Mouse (Mus musculus): ENCODE results near the gene Obscn. TPM values are rescaled to one million over a fixed set of nuclear protein-coding genes. Genes with fewer than 3 reads are reported as not detected.

The Obscn gene
- total and polyA plus RNA-seq, 2 experiments from 2014 or later: 107 to 245 TPM

- Histone ChIP-seq H3K9ac (replicated peaks; ENCODE audit: low read depth, low read length) (peak overlapping the region; percentile 63), H3K9me3 (replicated peaks; ENCODE audit: control insufficient read depth, low read length) (no peaks in the 10 kb centered on the region), H3K27me3 (ENCODE audit: control insufficient read depth, insufficient read depth, low read length) (no peaks in the 10 kb centered on the region), H3K36me3 (replicated peaks; ENCODE audit: control insufficient read depth, insufficient read depth, low read length) (no peaks in the 10 kb centered on the region), H3K4me1 (ENCODE audit: control insufficient read depth, insufficient read depth) (peaks cover 36% of the 10 kb centered on the region), H3K4me3 (ENCODE audit: low read depth, low read length) (peak overlapping the region; percentile 39), H3K4me2 (ENCODE audit: low read depth, low read length) (peak overlapping the region; percentile 64), H3K27ac (ENCODE audit: low read depth) (peak overlapping the region; percentile 94)
- TF ChIP-seq EP300 (IDR thresholded peaks at IDR 0.05; ENCODE audit: low read depth) (peak; percentile 46), CTCF (IDR thresholded peaks at IDR 0.05; ENCODE audit: low read depth) (no peak)
- 30% methylated on average over 7 of the region's 7 CpGs for WGBS
- ATAC-seq (ENCODE audit: insufficient read depth, low read depth) (peak; percentile 86), DNase-seq (ENCODE audit: low spot score) (peak; percentile 80)
These were observed 133.7 kb downstream of the Obscn start for GRCm38 (mm10) chr11:59002327-59003079.

- TF ChIP-seq EP300 (IDR thresholded peaks at IDR 0.05; ENCODE audit: low read depth) (no peak), CTCF (IDR thresholded peaks at IDR 0.05; ENCODE audit: low read depth) (no peak)
- WGBS: 86% methylated on average over 21 of the region's 21 CpGs
- DNase-seq (ENCODE audit: low spot score) (no peak), ATAC-seq (ENCODE audit: insufficient read depth, low read depth) (no peak)
- no peaks in the 10 kb centered on the region for H3K27me3 ChIP-seq (ENCODE audit: control insufficient read depth, insufficient read depth, low read length)
- peaks cover 55% of the 10 kb centered on the region for H3K4me1 ChIP-seq (ENCODE audit: control insufficient read depth, insufficient read depth)
- peak overlapping the region; percentile 64 for H3K4me2 ChIP-seq (ENCODE audit: low read depth, low read length)
- no peak overlapping the region for H3K9ac ChIP-seq (replicated peaks; ENCODE audit: low read depth, low read length)
- peak overlapping the region; percentile 40; the same call in 1 of the 2 replicates for H3K4me3 ChIP-seq (ENCODE audit: low read depth, low read length)
- peaks cover 14% of the 10 kb centered on the region; the same call in 1 of the 2 replicates for H3K36me3 ChIP-seq (replicated peaks; ENCODE audit: control insufficient read depth, insufficient read depth, low read length)
- H3K9me3 ChIP-seq (replicated peaks; ENCODE audit: control insufficient read depth, low read length): no peaks in the 10 kb centered on the region
- H3K27ac ChIP-seq (ENCODE audit: low read depth): peak overlapping the region; percentile 84
These were observed 135.6 kb downstream of the Obscn start for GRCm38 (mm10) chr11:59000635-59001034.

- Histone ChIP-seq H3K27me3 (ENCODE audit: control insufficient read depth, insufficient read depth, low read length) (0 out of 2 replicates have a peak, but pooled peaks cover 2% of the 10 kb centered on the region), H3K4me2 (ENCODE audit: low read depth, low read length) (peak overlapping the region; percentile 64), H3K27ac (ENCODE audit: low read depth) (peak overlapping the region; percentile 84), H3K9me3 (replicated peaks; ENCODE audit: control insufficient read depth, low read length) (no peaks in the 10 kb centered on the region), H3K4me1 (ENCODE audit: control insufficient read depth, insufficient read depth) (peaks cover 62% of the 10 kb centered on the region), H3K4me3 (ENCODE audit: low read depth, low read length) (peak overlapping the region; percentile 40; the same call in 1 of the 2 replicates), H3K36me3 (replicated peaks; ENCODE audit: control insufficient read depth, insufficient read depth, low read length) (peaks cover 20% of the 10 kb centered on the region), H3K9ac (replicated peaks; ENCODE audit: low read depth, low read length) (peak overlapping the region; percentile 48)
- ATAC-seq (ENCODE audit: insufficient read depth, low read depth): no peak
- 61% methylated on average over 6 of the region's 6 CpGs for WGBS
- TF ChIP-seq EP300 (IDR thresholded peaks at IDR 0.05; ENCODE audit: low read depth): no peak
- TF ChIP-seq CTCF (IDR thresholded peaks at IDR 0.05; ENCODE audit: low read depth): no peak
- DNase-seq (ENCODE audit: low spot score): no peak
These were observed 136.4 kb downstream of the Obscn start for GRCm38 (mm10) chr11:58999830-59000229.

GRCm38 (mm10) chr11:58999158-58999557 lies 137.0 kb downstream of the Obscn start:
- Histone ChIP-seq H3K27me3 (ENCODE audit: control insufficient read depth, insufficient read depth, low read length) (peaks cover 5% of the 10 kb centered on the region; the same call in 1 of the 2 replicates), H3K9ac (replicated peaks; ENCODE audit: low read depth, low read length) (peak overlapping the region; percentile 48; the same call in 1 of the 2 replicates), H3K9me3 (replicated peaks; ENCODE audit: control insufficient read depth, low read length) (no peaks in the 10 kb centered on the region), H3K4me2 (ENCODE audit: low read depth, low read length) (peak overlapping the region; percentile 64), H3K4me3 (ENCODE audit: low read depth, low read length) (peak overlapping the region; percentile 40), H3K27ac (ENCODE audit: low read depth) (peak overlapping the region; percentile 84), H3K4me1 (ENCODE audit: control insufficient read depth, insufficient read depth) (peaks cover 69% of the 10 kb centered on the region), H3K36me3 (replicated peaks; ENCODE audit: control insufficient read depth, insufficient read depth, low read length) (peaks cover 23% of the 10 kb centered on the region)
- DNase-seq (ENCODE audit: low spot score): peak; percentile 89
- peak; percentile 62 for ATAC-seq (ENCODE audit: insufficient read depth, low read depth)
- 12% methylated on average over 11 of the region's 11 CpGs for whole genome bisulfite sequencing
- TF ChIP-seq EP300 (IDR thresholded peaks at IDR 0.05; ENCODE audit: low read depth): no peak
- no peak for TF ChIP-seq CTCF (IDR thresholded peaks at IDR 0.05; ENCODE audit: low read depth)

GRCm38 (mm10) chr11:58997541-58997940 lies 138.7 kb downstream of the Obscn start:
- ATAC-seq (ENCODE audit: insufficient read depth, low read depth): no peak
- Histone ChIP-seq H3K27me3 (ENCODE audit: control insufficient read depth, insufficient read depth, low read length) (peaks cover 5% of the 10 kb centered on the region; the same call in 1 of the 2 replicates), H3K4me2 (ENCODE audit: low read depth, low read length) (peak overlapping the region; percentile 64), H3K4me1 (ENCODE audit: control insufficient read depth, insufficient read depth) (peaks cover 77% of the 10 kb centered on the region), H3K9me3 (replicated peaks; ENCODE audit: control insufficient read depth, low read length) (no peaks in the 10 kb centered on the region), H3K4me3 (ENCODE audit: low read depth, low read length) (peak overlapping the region; percentile 40), H3K9ac (replicated peaks; ENCODE audit: low read depth, low read length) (peak overlapping the region; percentile 9; the same call in 1 of the 2 replicates), H3K36me3 (replicated peaks; ENCODE audit: control insufficient read depth, insufficient read depth, low read length) (peaks cover 23% of the 10 kb centered on the region), H3K27ac (ENCODE audit: low read depth) (peak overlapping the region; percentile 84; the same call in 1 of the 2 replicates)
- WGBS: 29% methylated on average over 5 of the region's 5 CpGs
- no peak for DNase-seq (ENCODE audit: low spot score)
- TF ChIP-seq CTCF (IDR thresholded peaks at IDR 0.05; ENCODE audit: low read depth) (no peak), EP300 (IDR thresholded peaks at IDR 0.05; ENCODE audit: low read depth) (no peak; the same call in 1 of the 2 replicates)

Data from heart, postnatal 0 days (tissue).